Mouse (Mus musculus) kidney, adult 2 months (tissue): ENCODE results near the gene Mpc1. TPM values are rescaled to one million over a fixed set of nuclear protein-coding genes. Genes with fewer than 3 reads are reported as not detected.

Source experiments
- DNase-seq: peaks from one replicate; pipeline ENCODE4 v3.0.0; 2021
- H3K27ac ChIP-seq: fragments of 200-500 bp; 2 replicates; pipeline ENCODE4 v1.5.1; 2012; ENCODE audit warnings: low read depth, low read length, control low read depth, inconsistent platforms; ENCODE audit not compliant: insufficient read depth
- H3K27me3 ChIP-seq: fragments of 200-500 bp; replicated peaks from 2 replicates; pipeline ENCODE4 v1.6.1; 2012; ENCODE audit warnings: mild to moderate bottlenecking, moderate library complexity, low read length, inconsistent platforms; ENCODE audit not compliant: control insufficient read depth, insufficient read depth
- H3K36me3 ChIP-seq: fragments of 200-500 bp; 2 replicates; pipeline ENCODE4 v1.6.1; 2012; ENCODE audit warnings: mild to moderate bottlenecking, moderate library complexity, low read length, inconsistent platforms; ENCODE audit not compliant: control insufficient read depth, insufficient read depth
- H3K4me1 ChIP-seq: fragments of 200-500 bp; 2 replicates; pipeline ENCODE4 v1.6.1; 2011; ENCODE audit warnings: low read length; ENCODE audit not compliant: control insufficient read depth, insufficient read depth
- H3K4me3 ChIP-seq: fragments of 200-500 bp; 2 replicates; pipeline ENCODE4 v1.5.1; 2011; ENCODE audit warnings: mild to moderate bottlenecking, low read depth, low read length, control low read depth; ENCODE audit not compliant: insufficient read depth
- CTCF ChIP-seq: fragments of 200-500 bp; conservative IDR thresholded peaks from 2 replicates; pipeline ENCODE4 v1.5.1; 2011; ENCODE audit warnings: low read depth, mild to moderate bottlenecking, control low read depth, low read length, moderate library complexity, mixed read lengths; ENCODE audit not compliant: insufficient read depth, insufficient read length
- POLR2A ChIP-seq: fragments of 200-500 bp; IDR thresholded peaks from one replicate; pipeline ENCODE4 v1.6.1; 2011; ENCODE audit warnings: low read depth, low read length, control low read depth
- WGBS: fragments of 180-500 bp; shearing (Covaris S2); methylation state at CpG from one replicate; pipeline ENCODE4 v1.1.7; 2018; 5-methylcytosine and 5-hydroxymethylcytosine counted together
- polyA plus RNA-seq: library from polyadenylated mRNA; depleted of rRNA; stranded (reverse); fragments of >200 nt; gene quantifications from 2 replicates; pipeline ENCODE4 v1.2.3, GENCODE M21; 2012; rRNA removed

Gene Mpc1
- polyA plus RNA-seq = 519 and 608 TPM in 2 replicates

DNA sequence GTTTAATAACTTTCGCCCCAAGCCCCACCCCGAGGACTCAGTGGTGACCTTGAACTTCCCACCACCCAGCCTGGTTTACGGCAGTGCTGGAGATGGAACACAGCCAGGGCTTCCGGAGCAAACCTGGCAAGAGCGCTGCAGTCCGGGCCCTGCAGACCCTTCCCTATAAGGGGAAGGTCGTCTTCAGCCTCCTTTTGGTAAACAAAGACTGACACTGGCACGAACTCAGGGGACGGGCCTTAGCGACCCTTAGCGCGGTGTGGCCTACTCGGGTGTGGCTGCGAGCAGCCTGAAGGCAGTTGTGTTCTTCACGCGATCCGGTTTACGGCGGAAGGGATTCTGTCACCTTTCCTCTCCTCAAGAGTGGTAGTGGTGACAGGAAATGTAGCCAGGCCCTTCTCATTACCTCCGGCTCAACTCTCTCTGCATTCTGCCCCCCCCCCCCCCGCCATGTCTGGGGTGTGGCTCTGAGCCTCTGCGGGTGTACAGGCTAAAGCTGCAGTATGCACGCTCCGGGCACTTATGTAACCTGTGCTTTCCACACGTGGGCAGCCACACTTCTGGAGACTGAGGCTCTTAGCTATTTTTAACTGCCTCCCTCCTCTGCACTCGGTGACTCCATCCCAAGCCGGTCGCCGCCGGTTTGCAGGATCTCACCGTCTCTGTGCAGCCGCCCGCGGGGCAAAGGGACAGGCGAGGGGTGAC lies at the start of gene Mpc1:
Gene Mpc1, plus strand, starts transcription at position 84 of the 705 bp plus-strand sequence.
- Histone ChIP-seq H3K36me3 (no peaks in the 10 kb centered on the region; the same call in 1 of the 2 replicates), H3K27me3 (no peaks in the 10 kb centered on the region), H3K4me1 (peaks cover 18% of the 10 kb centered on the region), H3K27ac (peak within 1 kb of the TSS; percentile 100), H3K4me3 (peak within 1 kb of the TSS; percentile 73)
- peak; percentile 93 for DNase-seq
- no peak for TF ChIP-seq POLR2A
- TF ChIP-seq CTCF = no peak
- under 1% methylated on average over 35 of the region's 35 CpGs for WGBS

DNA sequence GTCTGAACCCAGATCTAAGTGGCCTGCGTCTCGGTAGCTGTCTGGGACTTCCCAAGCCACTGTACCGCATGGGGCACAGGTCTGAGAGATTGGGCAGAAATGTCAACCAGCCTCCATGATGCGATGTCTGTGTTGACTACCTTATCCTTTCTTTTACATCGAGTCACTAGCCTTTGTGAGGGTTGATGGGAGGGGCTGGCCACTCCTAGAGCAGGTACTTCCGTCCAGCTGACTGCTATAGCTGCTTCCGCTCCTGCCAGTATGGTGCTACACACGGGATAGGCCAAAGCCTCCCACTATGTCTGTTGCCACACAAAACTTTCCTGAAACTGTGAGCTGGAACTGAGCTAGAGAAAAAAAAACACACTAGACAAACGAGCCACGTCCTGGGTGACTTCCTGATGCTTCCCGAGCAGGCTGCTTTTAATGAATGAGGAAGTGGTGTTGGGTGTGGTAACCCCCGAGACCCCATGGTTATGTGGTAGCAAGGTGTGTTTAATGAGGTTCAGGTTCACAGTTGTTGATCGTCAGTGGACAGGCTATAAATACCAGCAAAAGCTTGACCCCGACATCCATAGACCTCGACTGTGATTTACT lies 49.0 kb upstream of the Mpc1 start:
- Histone ChIP-seq H3K27ac (no peak overlapping the region), H3K36me3 (no peaks in the 10 kb centered on the region), H3K4me1 (no peaks in the 10 kb centered on the region), H3K27me3 (no peaks in the 10 kb centered on the region), H3K4me3 (no peak overlapping the region)
- 51% methylated on average over 15 of the region's 15 CpGs for WGBS
- no peak for TF ChIP-seq POLR2A
- TF ChIP-seq CTCF = no peak
- DNase-seq = no peak

DNA sequence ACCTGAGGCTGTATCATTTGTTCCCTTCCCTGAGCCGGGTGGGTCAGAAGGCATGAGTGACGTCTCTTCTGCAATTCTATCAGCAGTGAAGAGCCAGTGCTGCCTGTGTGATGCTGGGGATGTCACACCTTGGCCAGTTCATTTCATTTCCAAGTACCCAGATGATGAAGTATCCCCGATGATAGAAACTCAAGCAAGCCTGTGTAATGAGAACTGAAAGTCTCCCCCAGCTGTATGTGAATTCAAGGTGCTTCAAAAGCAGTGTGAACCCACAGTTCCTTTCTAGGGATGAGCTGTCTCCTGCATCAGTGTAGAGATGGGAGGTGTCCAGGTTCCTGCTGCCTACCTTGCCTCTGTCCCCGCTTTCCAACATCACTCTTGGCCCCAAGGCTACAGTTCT lies 48.2 kb upstream of the Mpc1 start:
- Histone ChIP-seq H3K27ac (no peak overlapping the region), H3K27me3 (no peaks in the 10 kb centered on the region), H3K36me3 (no peaks in the 10 kb centered on the region), H3K4me1 (no peaks in the 10 kb centered on the region), H3K4me3 (no peak overlapping the region)
- TF ChIP-seq CTCF (no peak), POLR2A (no peak)
- DNase-seq = no peak
- WGBS = 84% methylated on average over 4 of the region's 4 CpGs

DNA sequence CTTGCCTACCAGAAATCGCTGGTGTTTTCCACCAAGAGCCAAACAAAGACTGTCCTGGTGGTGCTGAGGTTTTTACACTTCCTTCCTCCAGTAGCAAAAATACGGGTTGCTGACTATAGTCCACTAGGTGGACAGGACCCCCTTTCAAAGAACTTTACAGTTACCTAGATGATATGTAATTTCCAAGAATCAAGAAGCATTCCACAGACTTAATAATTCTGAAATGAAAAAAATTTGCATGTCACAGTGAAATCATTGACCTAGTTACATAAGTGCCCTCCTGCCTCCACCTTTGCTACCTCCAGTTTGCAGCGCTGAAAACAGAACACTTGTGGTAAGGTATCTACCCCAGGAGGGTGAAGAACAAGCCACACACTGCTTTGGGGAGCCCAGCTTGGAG lies 47.0 kb upstream of the Mpc1 start, which contains the start of gene Ccr6:
Gene Ccr6, plus strand, starts transcription at position 301 of the 400 bp plus-strand sequence.
- DNase-seq = no peak
- Histone ChIP-seq H3K4me1 (no peaks in the 10 kb centered on the region), H3K36me3 (no peaks in the 10 kb centered on the region), H3K27me3 (no peaks in the 10 kb centered on the region), H3K27ac (no peak within 1 kb of the TSS), H3K4me3 (no peak within 1 kb of the TSS)
- TF ChIP-seq POLR2A (no peak), CTCF (no peak)
- WGBS = 65% methylated on average over 3 of the region's 3 CpGs

DNA sequence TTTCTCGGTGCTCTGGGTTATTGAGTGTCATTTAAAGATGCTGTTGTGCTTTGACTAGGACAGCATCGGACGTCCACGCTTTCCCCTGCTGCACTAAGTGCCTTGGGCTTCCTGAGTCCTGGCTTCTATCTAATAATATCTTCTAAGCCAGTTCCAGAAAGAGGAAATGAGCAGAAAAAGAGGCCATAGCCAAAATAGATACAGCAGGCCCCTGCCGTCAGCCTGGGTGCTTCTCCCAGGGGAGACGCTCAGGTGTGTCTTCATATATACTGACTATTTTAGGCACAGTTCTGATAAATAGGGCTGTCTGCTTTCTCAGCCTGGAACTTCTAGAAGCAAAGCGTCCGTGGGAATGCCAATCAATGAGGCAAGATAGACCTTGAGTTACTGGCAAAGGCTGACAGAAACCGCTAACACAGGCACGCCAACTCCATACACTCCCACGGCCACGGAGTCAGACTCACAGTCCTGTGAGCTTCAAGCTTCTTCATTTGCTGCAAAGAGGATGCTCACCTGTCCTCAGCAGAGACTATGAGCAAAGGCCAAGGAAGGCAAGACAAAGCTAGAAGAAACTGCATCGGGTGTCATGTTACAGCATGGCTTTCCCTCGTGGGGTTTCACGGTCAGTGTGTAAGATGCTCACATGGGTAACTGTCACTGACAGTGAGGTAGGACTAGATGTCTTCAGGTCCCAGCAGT lies 44.5 kb upstream of the Mpc1 start:
- Histone ChIP-seq H3K27ac (no peak overlapping the region), H3K4me1 (no peaks in the 10 kb centered on the region), H3K36me3 (no peaks in the 10 kb centered on the region), H3K4me3 (no peak overlapping the region), H3K27me3 (no peaks in the 10 kb centered on the region)
- 69% methylated on average over 15 of the region's 15 CpGs for WGBS
- TF ChIP-seq CTCF (no peak), POLR2A (no peak)
- no peak for DNase-seq

DNA sequence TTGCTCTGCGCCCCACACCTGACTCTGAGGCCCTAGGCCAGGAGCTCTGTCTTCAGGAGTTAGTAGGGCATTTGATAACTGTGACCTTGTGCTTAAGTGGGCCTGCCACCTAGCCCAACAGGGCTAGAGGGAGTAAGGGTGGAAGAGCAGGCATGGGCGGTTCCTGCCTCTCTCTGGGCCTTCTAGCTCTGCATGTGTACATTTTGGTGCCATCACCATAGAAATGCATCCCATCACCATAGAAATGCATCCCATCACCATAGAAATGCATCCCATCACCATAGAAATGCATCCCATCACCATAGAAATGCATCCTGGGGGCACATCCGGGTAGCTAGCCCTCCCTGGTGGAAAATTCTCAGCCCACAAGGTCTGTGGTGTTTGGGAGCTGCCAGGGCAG lies 43.1 kb upstream of the Mpc1 start:
- Histone ChIP-seq H3K27ac (no peak overlapping the region), H3K4me1 (no peaks in the 10 kb centered on the region), H3K36me3 (no peaks in the 10 kb centered on the region), H3K27me3 (no peaks in the 10 kb centered on the region; the same call in 1 of the 2 replicates), H3K4me3 (no peak overlapping the region)
- DNase-seq = no peak
- TF ChIP-seq CTCF (no peak), POLR2A (no peak)
- 84% methylated on average over 3 of the region's 3 CpGs for WGBS

DNA sequence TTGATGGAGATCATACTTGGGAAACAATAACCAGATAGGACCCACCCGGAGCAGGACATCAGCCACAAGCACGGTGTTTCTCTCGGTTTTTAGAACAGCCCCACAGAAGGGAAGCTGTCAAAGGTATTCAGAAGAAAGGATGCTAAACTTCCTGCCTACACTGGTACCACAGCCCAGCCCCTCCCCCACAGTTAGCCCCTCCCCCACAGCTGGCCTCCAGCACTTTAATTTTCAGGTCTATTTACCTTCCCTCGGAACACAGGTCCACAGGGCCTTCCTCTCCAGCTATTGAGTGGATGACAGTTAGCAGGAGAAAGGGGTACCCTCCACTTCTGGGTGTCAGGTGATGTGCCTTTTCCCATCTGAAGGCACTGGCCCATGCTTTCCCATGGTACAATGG lies 42.2 kb upstream of the Mpc1 start:
- 68% methylated on average over 4 of the region's 4 CpGs for WGBS
- no peaks in the 10 kb centered on the region; the same call in 1 of the 2 replicates for H3K27me3 ChIP-seq
- DNase-seq = no peak
- H3K36me3 ChIP-seq = no peaks in the 10 kb centered on the region
- no peak for TF ChIP-seq CTCF
- no peak for TF ChIP-seq POLR2A
- no peak overlapping the region for H3K4me3 ChIP-seq
- H3K4me1 ChIP-seq = no peaks in the 10 kb centered on the region
- no peak overlapping the region for H3K27ac ChIP-seq
